Mouse (Mus musculus) lung, postnatal 0 days (tissue): ENCODE measurements around the gene Rcor3. TPM values are rescaled to one million over a fixed set of nuclear protein-coding genes. Genes with fewer than 3 reads are reported as not detected.

ENCODE experiments used
- ATAC-seq: fragments of 200-750 bp; cut with Nextera tagmentation; 2 replicates; pipeline ENCODE4 v1.8.0; 2017; ENCODE audit warnings: moderate library complexity
- DNase-seq: peaks from one replicate; pipeline ENCODE4 v3.0.0-alpha.2; 2016; ENCODE audit warnings: low spot score
- H3K27ac ChIP-seq: fragments of 300-500 bp; sonication (generic); 2 replicates; pipeline ENCODE4 v1.5.1; 2014; ENCODE audit warnings: antibody characterized with exemption, mild to moderate bottlenecking, low read length, mixed read lengths
- H3K27me3 ChIP-seq: fragments of 300-500 bp; sonication (generic); replicated peaks from 2 replicates; pipeline ENCODE4 v1.6.1; 2014; ENCODE audit warnings: low read length, mixed read lengths; ENCODE audit not compliant: insufficient read depth
- H3K36me3 ChIP-seq: fragments of 300-500 bp; sonication (generic); 2 replicates; pipeline ENCODE4 v1.6.1; 2014; ENCODE audit warnings: low read length, mixed read lengths; ENCODE audit not compliant: insufficient read depth
- H3K4me1 ChIP-seq: fragments of 300-500 bp; sonication (generic); 2 replicates; pipeline ENCODE4 v1.6.1; 2014; ENCODE audit warnings: antibody characterized with exemption, low read depth, low read length, mixed read lengths; ENCODE audit not compliant: insufficient read depth
- H3K4me2 ChIP-seq: fragments of 300-500 bp; sonication (generic); replicated peaks from 2 replicates; pipeline ENCODE4 v1.6.1; 2014; ENCODE audit warnings: low read depth, mild to moderate bottlenecking, low read length, moderate library complexity, mixed read lengths
- H3K4me3 ChIP-seq: fragments of 300-500 bp; sonication (generic); 2 replicates; pipeline ENCODE4 v1.5.1; 2014; ENCODE audit warnings: low read depth, low read length
- H3K9ac ChIP-seq: fragments of 300-500 bp; sonication (generic); replicated peaks from 2 replicates; pipeline ENCODE4 v1.6.1; 2014; ENCODE audit warnings: low read depth, mild to moderate bottlenecking
- H3K9me3 ChIP-seq: fragments of 300-500 bp; sonication (generic); 2 replicates; pipeline ENCODE4 v1.6.1; 2016; ENCODE audit warnings: low read length, mixed read lengths
- CTCF ChIP-seq: IDR thresholded peaks from 2 replicates; pipeline ENCODE4 v1.5.1; 2016; ENCODE audit warnings: antibody characterized with exemption, mild to moderate bottlenecking
- EP300 ChIP-seq: IDR thresholded peaks from 2 replicates; pipeline ENCODE4 v1.6.1; 2016; ENCODE audit warnings: antibody characterized with exemption, mild to moderate bottlenecking, control low read depth
- WGBS: fragments of 180-500 bp; shearing (Covaris S2); extraction: QIAGEN DNeasy Blood & Tissue Kit; methylation state at CpG from one replicate; pipeline ENCODE4 v1.1.7; 2014; 5-methylcytosine and 5-hydroxymethylcytosine counted together
- polyA plus RNA-seq: library from polyadenylated mRNA; unstranded; fragments of >200 nt; fragmentation: Nextera tagmentation; extraction: Ambion mirVana; gene quantifications from 2 replicates; pipeline ENCODE4 v1.2.1, GENCODE M21; 2015

Gene Rcor3
- polyA plus RNA-seq, 1 experiment from 2014 or later: 26.1 TPM

DNA sequence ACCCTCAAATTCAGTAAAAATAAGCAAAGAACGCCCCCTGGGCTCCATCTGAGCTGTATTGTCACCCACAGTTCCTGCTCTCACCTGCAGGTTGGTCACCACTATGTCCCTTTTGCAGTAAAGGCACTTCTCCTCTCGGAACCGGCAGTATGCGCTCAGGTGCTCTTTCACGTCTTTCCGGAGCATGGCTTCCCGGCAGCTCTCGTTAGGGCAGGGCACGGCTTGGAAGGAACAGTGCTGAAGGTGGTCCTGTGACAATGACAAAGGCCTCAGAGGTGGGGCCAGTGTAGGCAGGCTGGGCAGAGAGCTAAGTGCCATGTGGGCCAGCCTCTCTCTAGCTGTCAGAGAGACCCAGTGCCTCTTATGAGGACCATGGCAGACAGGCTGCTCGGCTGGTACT, 79.0 kb downstream of the Rcor3 start:
- TF ChIP-seq CTCF (no peak), EP300 (no peak)
- H3K4me3 ChIP-seq: no peak overlapping the region
- no peak overlapping the region for H3K9ac ChIP-seq
- WGBS: 82% methylated on average over 10 of the region's 10 CpGs
- no peaks in the 10 kb centered on the region for H3K27me3 ChIP-seq
- no peak for DNase-seq
- H3K9me3 ChIP-seq: no peaks in the 10 kb centered on the region
- H3K27ac ChIP-seq: no peak overlapping the region
- H3K36me3 ChIP-seq: peaks cover 6% of the 10 kb centered on the region; the same call in 1 of the 2 replicates
- H3K4me1 ChIP-seq: no peaks in the 10 kb centered on the region
- no peak overlapping the region for H3K4me2 ChIP-seq
- no peak for ATAC-seq

- TF ChIP-seq EP300 (no peak), CTCF (no peak)
- Histone ChIP-seq H3K4me2 (no peak overlapping the region), H3K27ac (no peak overlapping the region), H3K36me3 (no peaks in the 10 kb centered on the region; the same call in 1 of the 2 replicates), H3K4me1 (no peaks in the 10 kb centered on the region), H3K9me3 (no peaks in the 10 kb centered on the region), H3K27me3 (no peaks in the 10 kb centered on the region), H3K4me3 (no peak overlapping the region), H3K9ac (no peak overlapping the region)
- 51% methylated on average over 3 of the region's 3 CpGs for WGBS
- DNase-seq (no peak), ATAC-seq (peak; percentile 21; the same call in 1 of the 2 replicates)
These were observed 84.1 kb downstream of the Rcor3 start for GRCm38 (mm10) chr1:192053726-192054125.

- 79% methylated on average over 5 of the region's 5 CpGs for WGBS
- no peak overlapping the region for H3K4me2 ChIP-seq
- TF ChIP-seq EP300: no peak
- TF ChIP-seq CTCF: no peak
These were observed 84.9 kb downstream of the Rcor3 start for GRCm38 (mm10) chr1:192052986-192053385.

DNA sequence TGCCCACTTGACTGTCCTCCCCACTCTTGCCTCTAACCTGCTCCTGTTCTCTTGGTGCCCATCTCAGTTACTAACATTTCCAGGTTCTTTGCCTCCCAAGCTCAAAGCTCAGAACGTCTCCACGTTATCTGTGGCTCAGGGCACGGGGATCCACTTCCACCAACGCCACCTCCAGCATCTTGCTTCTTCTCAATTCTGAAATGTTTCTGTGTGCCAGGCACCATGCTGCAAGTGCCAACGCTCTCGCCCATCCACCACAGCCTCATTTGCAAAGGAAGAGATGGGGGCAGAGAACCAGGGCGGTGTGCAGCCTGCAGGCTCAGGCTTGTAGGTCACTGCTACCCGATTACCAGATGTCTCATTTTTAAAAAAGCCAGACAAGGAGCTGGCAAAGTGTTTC, 85.4 kb downstream of the Rcor3 start:
- TF ChIP-seq EP300: no peak
- no peak for TF ChIP-seq CTCF
- no peaks in the 10 kb centered on the region for H3K27me3 ChIP-seq
- no peak overlapping the region for H3K27ac ChIP-seq
- H3K9ac ChIP-seq: no peak overlapping the region
- ATAC-seq (no peak), DNase-seq (no peak)
- H3K4me2 ChIP-seq: no peak overlapping the region
- no peaks in the 10 kb centered on the region for H3K9me3 ChIP-seq
- H3K4me3 ChIP-seq: no peak overlapping the region
- no peaks in the 10 kb centered on the region; the same call in 1 of the 2 replicates for H3K36me3 ChIP-seq
- no peaks in the 10 kb centered on the region for H3K4me1 ChIP-seq
- 91% methylated on average over 8 of the region's 8 CpGs for whole genome bisulfite sequencing

More at GRCm38 (mm10) chr1:192052986-192053385, 84.9 kb downstream of the Rcor3 start:
- ATAC-seq: no peak
- no peak overlapping the region for H3K9ac ChIP-seq
- H3K4me1 ChIP-seq: no peaks in the 10 kb centered on the region
- no peak overlapping the region for H3K27ac ChIP-seq
- H3K36me3 ChIP-seq: no peaks in the 10 kb centered on the region; the same call in 1 of the 2 replicates
- no peaks in the 10 kb centered on the region for H3K27me3 ChIP-seq
- DNase-seq: no peak
- H3K9me3 ChIP-seq: no peaks in the 10 kb centered on the region
- no peak overlapping the region for H3K4me3 ChIP-seq

Other genes with a start within 250 kb of the Rcor3 start
- 5.2 and 5.6 TPM in 2 replicates for gene Slc30a1, start 231.3 kb downstream of the Rcor3 start, polyA plus RNA-seq
- gene Rd3, start 160.7 kb downstream of the Rcor3 start, polyA plus RNA-seq: 3.7 and 4.6 TPM in 2 replicates
- 27.0 and 27.1 TPM in 2 replicates for gene Traf5, start 45.5 kb downstream of the Rcor3 start, polyA plus RNA-seq
- gene Kcnh1, start 52.7 kb upstream of the Rcor3 start, polyA plus RNA-seq: 3.4 and 4.4 TPM in 2 replicates